Mouse (Mus musculus): ENCODE measurements around the gene Phox2a. TPM values are rescaled to one million over a fixed set of nuclear protein-coding genes. Genes with fewer than 3 reads are reported as not detected.

Gene Phox2a
- not detected for polyA plus RNA-seq (2017; shearing (Covaris generic))

DNA sequence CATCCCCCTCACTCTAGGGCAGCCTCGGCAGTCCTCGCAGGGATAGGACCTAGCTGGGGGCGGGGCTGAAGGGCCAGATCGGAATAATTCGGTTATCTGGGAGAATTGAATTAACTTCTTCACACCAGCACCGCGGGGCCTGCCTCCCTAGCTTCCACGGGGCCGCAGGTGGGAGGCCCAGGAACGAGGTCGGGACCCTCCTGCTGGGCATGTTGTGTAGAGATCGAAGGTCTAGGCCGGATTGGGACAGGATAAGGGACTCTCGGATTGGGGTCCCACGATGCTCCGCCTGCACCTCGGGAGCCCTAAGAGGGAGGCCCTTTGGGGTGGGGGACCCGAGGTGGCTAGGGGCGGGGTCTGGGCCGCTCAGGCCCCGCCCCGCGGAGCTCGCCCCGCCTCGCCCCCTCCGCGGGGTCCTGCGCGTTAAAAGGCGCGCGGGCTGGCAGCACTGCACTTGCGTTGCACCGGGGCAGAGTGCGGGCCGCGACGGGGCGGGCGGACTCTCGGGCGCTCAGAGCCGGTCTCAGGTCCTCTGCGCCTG is at the start of gene Phox2a:
TSS of gene Phox2a (plus strand) at position 453 of the 541 bp plus-strand sequence.

DNA sequence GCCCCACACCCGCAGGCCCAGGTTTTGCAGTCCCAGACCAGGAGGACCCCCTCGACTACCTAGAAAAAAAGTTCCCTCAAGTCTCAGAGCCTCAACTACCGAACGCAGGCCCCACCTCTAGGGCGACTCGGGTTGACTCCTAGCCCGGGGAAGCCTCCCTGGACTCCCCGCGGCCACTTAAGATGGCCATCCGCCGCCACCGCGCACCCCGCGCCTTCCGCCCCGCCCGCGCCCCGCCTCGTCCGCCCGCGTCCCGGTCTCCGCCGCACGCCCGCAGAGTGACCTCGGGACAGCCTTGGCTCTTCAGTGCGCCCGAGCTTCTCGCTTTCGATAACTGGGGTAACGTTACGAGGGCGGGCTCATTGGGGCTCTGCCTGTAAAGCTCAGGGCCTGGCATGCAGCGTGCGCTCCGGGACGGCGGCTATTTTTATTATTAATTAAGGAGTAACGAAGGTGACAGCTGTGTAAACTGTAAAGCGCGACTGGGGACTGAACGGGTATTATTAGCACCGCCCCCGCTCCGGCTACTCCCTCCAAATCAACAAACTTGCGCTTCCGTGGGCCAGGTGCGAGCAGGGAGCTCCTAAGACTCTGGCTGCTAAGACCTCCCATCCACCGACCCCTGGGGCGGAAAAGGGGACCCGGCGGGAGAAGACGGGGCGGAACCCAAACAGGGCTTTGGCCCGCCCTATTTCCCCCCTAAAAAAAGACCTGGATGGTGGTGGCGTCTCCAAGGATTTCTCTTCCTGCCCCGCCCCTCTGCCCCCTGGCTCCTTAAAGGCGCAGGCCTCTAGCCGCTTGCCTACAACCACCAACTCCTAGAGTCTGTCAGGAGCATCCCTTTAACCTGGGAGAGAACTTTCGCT is 19.7 kb downstream of the Phox2a start, which contains the start of gene Inppl1:
TSS of gene Inppl1 (minus strand) at position 624 of the 866 bp plus-strand sequence.

DNA sequence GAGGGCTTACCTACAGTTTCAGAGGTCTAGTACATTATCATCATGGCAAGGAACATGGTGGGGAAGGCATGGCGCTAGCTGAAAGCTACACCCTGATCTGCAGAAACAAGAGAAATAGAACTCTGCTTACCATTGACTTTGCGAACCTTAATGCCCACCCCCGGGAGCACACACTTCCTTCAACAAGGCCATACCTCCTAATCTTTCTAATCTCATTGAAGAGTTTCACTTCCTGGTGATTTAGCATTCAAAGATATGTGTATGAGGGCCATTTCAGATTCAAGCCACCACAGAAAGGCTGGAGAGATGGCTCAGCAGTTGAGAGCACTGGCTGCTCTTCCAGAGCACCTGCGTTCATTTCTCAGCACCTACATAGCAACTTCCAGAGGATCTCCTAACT is 39.0 kb downstream of the Phox2a start, which contains the start of gene Folr2:
TSS of gene Folr2 (minus strand) at position 101 of the 400 bp plus-strand sequence.

DNA sequence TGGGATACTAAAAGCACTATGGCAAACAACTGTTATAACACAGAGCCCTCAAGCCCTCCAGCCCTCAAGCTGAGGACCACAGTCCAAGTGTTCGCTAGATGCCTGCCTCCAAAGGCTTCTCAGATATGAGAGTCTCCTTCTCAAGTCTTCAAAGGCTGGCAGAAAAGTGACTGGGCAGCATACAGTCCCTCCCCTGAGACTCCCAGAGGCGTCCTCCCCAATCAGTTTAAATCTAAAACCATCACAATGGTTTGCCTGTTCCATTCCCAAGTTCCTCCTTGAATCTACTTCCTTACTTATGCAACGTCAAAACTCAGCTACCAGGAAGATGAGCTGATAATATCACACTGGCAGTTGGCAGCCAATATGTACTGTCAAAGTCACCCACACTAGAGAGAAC is 45.3 kb downstream of the Phox2a start, which contains the start of gene Anapc15:
TSS of gene Anapc15 (plus strand) at position 301 of the 400 bp plus-strand sequence.

DNA sequence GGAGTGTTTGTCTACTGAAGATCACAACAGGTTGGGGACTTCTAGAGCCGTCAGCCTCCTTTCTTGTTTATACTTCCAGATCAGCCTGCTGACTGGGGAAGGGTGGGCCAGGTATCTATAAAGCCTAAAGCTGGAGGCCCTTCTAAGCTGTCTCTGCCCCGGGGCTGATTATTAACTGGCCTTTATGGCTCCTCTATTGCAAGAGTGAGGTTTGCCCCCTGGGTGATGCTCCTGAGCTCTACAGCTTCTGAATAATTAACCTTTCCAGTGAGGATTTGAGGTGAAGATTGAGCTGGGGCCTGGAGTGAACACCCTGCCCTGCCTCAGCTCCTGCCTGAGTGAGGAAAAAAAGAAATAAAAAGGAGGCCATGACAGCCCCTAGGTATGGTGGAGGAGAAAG is 52.5 kb downstream of the Phox2a start, which contains the start of gene Folr1:
TSS of gene Folr1 (minus strand) at position 160 of the 400 bp plus-strand sequence.

Other genes with a start within 250 kb of the Phox2a start
- gene Art2b, start 232.7 kb upstream of the Phox2a start, polyA plus RNA-seq (2017; shearing (Covaris generic)): 100 to 1,000 TPM; 113 to 154 TPM
- gene Clpb, start 154.7 kb upstream of the Phox2a start, polyA plus RNA-seq (2017; shearing (Covaris generic)): 10 to 100 TPM; 20.4 to 23.3 TPM
- 10 to 100 TPM in 1 of 2 experiments, 1 to 10 TPM in 1; 9.8 to 13.9 TPM for gene Inppl1, start 19.9 kb downstream of the Phox2a start, polyA plus RNA-seq (2017; shearing (Covaris generic))
- not detected for gene Folr2, start 38.9 kb downstream of the Phox2a start, polyA plus RNA-seq (2017; shearing (Covaris generic))
- 10 to 100 TPM; 32.1 to 42.4 TPM for gene Anapc15, start 45.4 kb downstream of the Phox2a start, polyA plus RNA-seq (2017; shearing (Covaris generic))
- gene Folr1, start 52.5 kb downstream of the Phox2a start, polyA plus RNA-seq (2017; shearing (Covaris generic)): 1 to 10 TPM in 1 of 2 experiments, under 1 TPM in 1; 0.60 to 3.7 TPM
- gene Lamtor1, start 87.6 kb downstream of the Phox2a start, polyA plus RNA-seq (2017; shearing (Covaris generic)): 100 to 1,000 TPM; 113 to 148 TPM
- gene Tomt, start 88.0 kb downstream of the Phox2a start, polyA plus RNA-seq (2017; shearing (Covaris generic)): under 1 TPM; 0.18 to 0.76 TPM
- gene Lrrc51, start 115.6 kb downstream of the Phox2a start, polyA plus RNA-seq (2017; shearing (Covaris generic)): 1 to 10 TPM; 1.5 to 5.2 TPM
- gene Numa1, start 115.8 kb downstream of the Phox2a start, polyA plus RNA-seq (2017; shearing (Covaris generic)): 100 to 1,000 TPM; 142 to 171 TPM
- gene Il18bp, start 200.4 kb downstream of the Phox2a start, polyA plus RNA-seq (2017; shearing (Covaris generic)): 1 to 10 TPM; 6.1 to 7.1 TPM
- gene Rnf121, start 247.2 kb downstream of the Phox2a start, polyA plus RNA-seq (2017; shearing (Covaris generic)): 10 to 100 TPM; 15.5 to 24.8 TPM
- 10 to 100 TPM; 21.7 to 32.6 TPM for gene Xndc1, start 247.2 kb downstream of the Phox2a start, polyA plus RNA-seq (2017; shearing (Covaris generic))
- 1 to 10 TPM; 1.1 to 1.4 TPM for gene Xntrpc, start 247.4 kb downstream of the Phox2a start, polyA plus RNA-seq (2017; shearing (Covaris generic))

Measured in inflammation-experienced regulatory T-cells (primary cell).